Mouse (Mus musculus) adrenal gland, postnatal 10 days (tissue): ENCODE results near the gene Macrod2. TPM values are rescaled to one million over a fixed set of nuclear protein-coding genes. Genes with fewer than 3 reads are reported as not detected.
A peak's percentile ranks its signal among the peaks of the same experiment; 100 is the strongest.

Experiments
- DNase-seq: peaks from one replicate; pipeline ENCODE4 v3.0.0; 2021; ENCODE audit warnings: mixed read lengths
- total RNA-seq, 2 experiments: library from RNA; stranded (reverse); gene quantifications; 2 replicates each; pipeline ENCODE4 v1.2.3; 2021

Gene Macrod2
- total RNA-seq, 2 experiments from 2014 or later = 7.9 to 9.5 TPM

GRCm38 (mm10) chr2:141212291-141212690, 817.2 kb downstream of the Macrod2 start:
- no peak for DNase-seq

GRCm38 (mm10) chr2:141217490-141217889, 822.4 kb downstream of the Macrod2 start:
- DNase-seq = no peak

- DNase-seq = no peak
Observed at GRCm38 (mm10) chr2:141217925-141218324, 822.8 kb downstream of the Macrod2 start.

- no peak for DNase-seq
Observed at GRCm38 (mm10) chr2:141228809-141229208, 833.7 kb downstream of the Macrod2 start.

- DNase-seq = no peak
Observed at GRCm38 (mm10) chr2:141229820-141230219, 834.7 kb downstream of the Macrod2 start.

- peak; percentile 3 for DNase-seq
Observed at GRCm38 (mm10) chr2:141231011-141231668, 836.0 kb downstream of the Macrod2 start.

- no peak for DNase-seq
Observed at GRCm38 (mm10) chr2:141234306-141234705, 839.2 kb downstream of the Macrod2 start.

GRCm38 (mm10) chr2:141234724-141235453, 839.8 kb downstream of the Macrod2 start:
- no peak for DNase-seq

- DNase-seq = no peak
Observed at GRCm38 (mm10) chr2:141247680-141248079, 852.6 kb downstream of the Macrod2 start.

GRCm38 (mm10) chr2:141264582-141264981, 869.5 kb downstream of the Macrod2 start:
- DNase-seq = no peak

- DNase-seq = no peak
Observed at GRCm38 (mm10) chr2:141266591-141266990, 871.5 kb downstream of the Macrod2 start.

- DNase-seq = no peak
Observed at GRCm38 (mm10) chr2:141271541-141271940, 876.4 kb downstream of the Macrod2 start.

GRCm38 (mm10) chr2:141272966-141273365, 877.9 kb downstream of the Macrod2 start:
- DNase-seq = no peak

GRCm38 (mm10) chr2:141274262-141274661, 879.2 kb downstream of the Macrod2 start:
- DNase-seq = no peak

- DNase-seq = no peak
Observed at GRCm38 (mm10) chr2:141279130-141279698, 884.1 kb downstream of the Macrod2 start.

GRCm38 (mm10) chr2:141280817-141281216, 885.7 kb downstream of the Macrod2 start:
- no peak for DNase-seq

GRCm38 (mm10) chr2:141286110-141286747, 891.1 kb downstream of the Macrod2 start:
- no peak for DNase-seq

GRCm38 (mm10) chr2:141288494-141288893, 893.4 kb downstream of the Macrod2 start:
- peak; percentile 12 for DNase-seq

- no peak for DNase-seq
Observed at GRCm38 (mm10) chr2:141289059-141289713, 894.1 kb downstream of the Macrod2 start.

- no peak for DNase-seq
Observed at GRCm38 (mm10) chr2:141292847-141293246, 897.7 kb downstream of the Macrod2 start.

GRCm38 (mm10) chr2:141299168-141299567, 904.1 kb downstream of the Macrod2 start:
- DNase-seq = no peak

- no peak for DNase-seq
Observed at GRCm38 (mm10) chr2:141301030-141301429, 905.9 kb downstream of the Macrod2 start.
